Mouse (Mus musculus): ENCODE data around the gene Mbd5. TPM values are rescaled to one million over a fixed set of nuclear protein-coding genes. Genes with fewer than 3 reads are reported as not detected.

Gene Mbd5
- polyA plus RNA-seq, 2 experiments: 14.3 to 30.9 TPM

DNA sequence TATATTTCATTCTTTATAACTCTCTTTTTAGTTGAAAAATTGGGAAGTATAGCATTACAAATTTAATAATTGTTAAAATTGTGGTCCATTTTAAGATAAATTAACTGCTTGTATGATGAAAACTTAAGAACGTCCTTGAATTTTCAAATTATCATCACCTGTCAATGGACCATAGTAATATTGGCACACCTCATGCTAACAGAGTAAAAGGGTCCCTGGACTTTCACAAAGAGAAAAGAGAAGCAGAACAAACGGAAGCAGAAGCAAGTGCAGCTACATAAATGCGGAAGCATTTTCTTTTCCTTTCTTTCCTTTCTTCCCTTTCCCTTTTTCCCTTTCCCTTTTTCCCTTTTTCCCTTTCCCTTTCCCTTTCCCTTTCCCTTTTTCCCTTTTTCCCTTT is 41.0 kb downstream of the Mbd5 start:
- 86% methylated on average over 3 of the region's 3 CpGs for WGBS
- H3K9ac ChIP-seq (ENCODE audit: low read depth, low read length, severe bottlenecking): no peak overlapping the region
- no peak for ATAC-seq (ENCODE audit: low FRiP score, low read depth)

DNA sequence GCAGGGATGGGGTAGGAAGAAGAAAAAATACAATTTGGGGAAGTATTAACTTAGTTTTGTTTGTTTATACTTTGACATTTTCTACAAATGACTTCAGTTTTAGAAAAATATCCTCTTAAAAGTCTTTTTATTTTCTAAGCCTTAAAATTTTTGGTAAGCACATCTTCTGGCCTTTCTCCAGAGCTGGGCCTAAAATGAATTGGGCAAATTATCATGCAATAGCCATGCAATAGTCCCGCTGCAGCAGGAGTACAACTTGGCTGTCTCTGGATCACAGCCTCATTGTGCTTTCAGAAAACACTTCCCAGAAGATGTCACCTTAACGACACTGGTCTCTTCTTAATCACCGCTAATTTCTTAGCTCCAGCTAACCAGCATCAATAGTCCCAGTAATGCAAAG is 91.2 kb downstream of the Mbd5 start:
- no peaks in the 10 kb centered on the region for H3K27me3 ChIP-seq (ENCODE audit: control insufficient read depth, insufficient read depth, low read length)
- ATAC-seq (ENCODE audit: low FRiP score, low read depth) (no peak), DNase-seq (ENCODE audit: low spot score) (no peak)
- no peak overlapping the region for H3K27ac ChIP-seq (replicated peaks; ENCODE audit: low read depth, low read length)
- peaks cover 6% of the 10 kb centered on the region; the same call in 1 of the 2 replicates for H3K9me3 ChIP-seq (ENCODE audit: control insufficient read depth, low read length)
- H3K4me3 ChIP-seq (replicated peaks; ENCODE audit: low read length): no peak overlapping the region
- no peak overlapping the region for H3K9ac ChIP-seq (ENCODE audit: low read depth, low read length, severe bottlenecking)
- WGBS: 88% methylated on average over 3 of the region's 3 CpGs
- H3K4me2 ChIP-seq (replicated peaks; ENCODE audit: low read depth, low read length, severe bottlenecking): no peak overlapping the region
- TF ChIP-seq POLR2A (IDR thresholded peaks at IDR 0.05; ENCODE audit: borderline replicate concordance, extremely low read depth, insufficient read depth, insufficient read length): no peak
- no peaks in the 10 kb centered on the region for H3K4me1 ChIP-seq (ENCODE audit: control insufficient read depth, insufficient read depth, low read length)
- no peaks in the 10 kb centered on the region for H3K36me3 ChIP-seq (ENCODE audit: control insufficient read depth, insufficient read depth, low read length)

More for the DNA sequence above, 41.0 kb downstream of the Mbd5 start:
- no peak for TF ChIP-seq POLR2A (IDR thresholded peaks at IDR 0.05; ENCODE audit: borderline replicate concordance, extremely low read depth, insufficient read depth, insufficient read length)
- Histone ChIP-seq H3K9me3 (ENCODE audit: control insufficient read depth, low read length) (no peaks in the 10 kb centered on the region), H3K27me3 (ENCODE audit: control insufficient read depth, insufficient read depth, low read length) (no peaks in the 10 kb centered on the region), H3K36me3 (ENCODE audit: control insufficient read depth, insufficient read depth, low read length) (0 out of 2 replicates have a peak, but pooled peaks cover 6% of the 10 kb centered on the region), H3K4me2 (replicated peaks; ENCODE audit: low read depth, low read length, severe bottlenecking) (no peak overlapping the region), H3K4me1 (ENCODE audit: control insufficient read depth, insufficient read depth, low read length) (no peaks in the 10 kb centered on the region), H3K4me3 (replicated peaks; ENCODE audit: low read length) (no peak overlapping the region), H3K27ac (replicated peaks; ENCODE audit: low read depth, low read length) (no peak overlapping the region)
- DNase-seq (ENCODE audit: low spot score): no peak

DNA sequence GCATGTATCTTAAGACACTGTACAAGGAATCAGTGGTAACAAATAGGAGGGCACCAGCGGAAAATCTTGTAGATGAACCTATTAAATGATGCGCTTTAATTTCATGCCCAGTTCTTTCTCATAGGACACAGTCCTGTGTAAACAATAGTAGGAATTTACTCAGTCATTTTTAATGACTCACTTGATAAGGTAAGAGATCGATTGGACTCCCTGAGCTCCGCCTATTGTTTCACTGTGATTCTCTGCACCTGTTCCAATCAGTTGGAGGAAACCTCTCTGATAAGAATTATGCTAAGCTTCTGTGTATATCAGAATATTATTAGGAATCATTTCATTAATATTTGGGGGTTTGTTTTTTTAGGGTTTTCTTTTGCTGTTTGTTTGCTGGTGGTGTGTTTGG is 100.7 kb downstream of the Mbd5 start:
- no peak for TF ChIP-seq POLR2A (IDR thresholded peaks at IDR 0.05; ENCODE audit: borderline replicate concordance, extremely low read depth, insufficient read depth, insufficient read length)

GRCm38 (mm10) chr2:49067886-49068285 is 118.6 kb downstream of the Mbd5 start:
- no peak for TF ChIP-seq POLR2A (IDR thresholded peaks at IDR 0.05; ENCODE audit: borderline replicate concordance, extremely low read depth, insufficient read depth, insufficient read length)
- Histone ChIP-seq H3K9me3 (ENCODE audit: control insufficient read depth, low read length) (no peaks in the 10 kb centered on the region), H3K36me3 (ENCODE audit: control insufficient read depth, insufficient read depth, low read length) (no peaks in the 10 kb centered on the region), H3K4me1 (ENCODE audit: control insufficient read depth, insufficient read depth, low read length) (no peaks in the 10 kb centered on the region), H3K27ac (replicated peaks; ENCODE audit: low read depth, low read length) (no peak overlapping the region), H3K4me2 (replicated peaks; ENCODE audit: low read depth, low read length, severe bottlenecking) (no peak overlapping the region), H3K4me3 (replicated peaks; ENCODE audit: low read length) (no peak overlapping the region), H3K27me3 (ENCODE audit: control insufficient read depth, insufficient read depth, low read length) (no peaks in the 10 kb centered on the region), H3K9ac (ENCODE audit: low read depth, low read length, severe bottlenecking) (no peak overlapping the region)
- DNase-seq (ENCODE audit: low spot score): no peak
- no peak for ATAC-seq (ENCODE audit: low FRiP score, low read depth)

More for the DNA sequence above, 100.7 kb downstream of the Mbd5 start:
- no peak for DNase-seq (ENCODE audit: low spot score)
- H3K9me3 ChIP-seq (ENCODE audit: control insufficient read depth, low read length): no peaks in the 10 kb centered on the region
- H3K4me2 ChIP-seq (replicated peaks; ENCODE audit: low read depth, low read length, severe bottlenecking): no peak overlapping the region
- H3K4me1 ChIP-seq (ENCODE audit: control insufficient read depth, insufficient read depth, low read length): no peaks in the 10 kb centered on the region
- ATAC-seq (ENCODE audit: low FRiP score, low read depth): no peak
- WGBS: 92% methylated on average over 4 of the region's 4 CpGs
- no peak overlapping the region for H3K4me3 ChIP-seq (replicated peaks; ENCODE audit: low read length)
- H3K27me3 ChIP-seq (ENCODE audit: control insufficient read depth, insufficient read depth, low read length): no peaks in the 10 kb centered on the region
- no peak overlapping the region for H3K27ac ChIP-seq (replicated peaks; ENCODE audit: low read depth, low read length)
- H3K9ac ChIP-seq (ENCODE audit: low read depth, low read length, severe bottlenecking): no peak overlapping the region
- H3K36me3 ChIP-seq (ENCODE audit: control insufficient read depth, insufficient read depth, low read length): no peaks in the 10 kb centered on the region

DNA sequence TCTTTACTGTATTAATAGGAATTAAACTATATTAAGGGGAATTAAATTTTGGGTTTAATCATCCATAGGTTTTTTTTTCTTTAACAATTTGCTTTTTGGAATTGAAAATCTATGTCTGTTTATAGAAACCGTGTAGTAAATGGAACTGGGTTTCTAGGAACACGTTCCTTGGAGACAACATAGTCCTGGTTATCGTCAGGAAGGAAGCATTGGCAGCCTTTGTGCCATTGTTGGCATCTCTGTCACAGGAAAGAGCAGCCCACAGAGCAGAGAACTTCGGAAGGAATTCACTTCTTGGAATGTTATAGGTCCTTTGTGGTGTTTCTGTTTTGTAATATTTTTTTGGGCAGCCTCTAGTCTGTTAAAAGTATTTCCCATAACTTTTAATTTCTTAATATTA is 135.7 kb downstream of the Mbd5 start:
- 61% methylated on average over 4 of the region's 4 CpGs for WGBS
- Histone ChIP-seq H3K4me3 (replicated peaks; ENCODE audit: low read length) (no peak overlapping the region), H3K4me2 (replicated peaks; ENCODE audit: low read depth, low read length, severe bottlenecking) (no peak overlapping the region), H3K36me3 (ENCODE audit: control insufficient read depth, insufficient read depth, low read length) (no peaks in the 10 kb centered on the region), H3K9ac (ENCODE audit: low read depth, low read length, severe bottlenecking) (no peak overlapping the region), H3K27me3 (ENCODE audit: control insufficient read depth, insufficient read depth, low read length) (no peaks in the 10 kb centered on the region), H3K4me1 (ENCODE audit: control insufficient read depth, insufficient read depth, low read length) (no peaks in the 10 kb centered on the region), H3K9me3 (ENCODE audit: control insufficient read depth, low read length) (no peaks in the 10 kb centered on the region), H3K27ac (replicated peaks; ENCODE audit: low read depth, low read length) (no peak overlapping the region)
- DNase-seq (ENCODE audit: low spot score) (peak; percentile 9), ATAC-seq (ENCODE audit: low FRiP score, low read depth) (no peak)
- no peak for TF ChIP-seq POLR2A (IDR thresholded peaks at IDR 0.05; ENCODE audit: borderline replicate concordance, extremely low read depth, insufficient read depth, insufficient read length)

GRCm38 (mm10) chr2:49090771-49091170 is 141.5 kb downstream of the Mbd5 start:
- no peak for DNase-seq (ENCODE audit: low spot score)
- H3K4me2 ChIP-seq (replicated peaks; ENCODE audit: low read depth, low read length, severe bottlenecking): no peak overlapping the region
- no peak overlapping the region for H3K9ac ChIP-seq (ENCODE audit: low read depth, low read length, severe bottlenecking)
- H3K4me3 ChIP-seq (replicated peaks; ENCODE audit: low read length): no peak overlapping the region
- no peak for ATAC-seq (ENCODE audit: low FRiP score, low read depth)
- H3K27ac ChIP-seq (replicated peaks; ENCODE audit: low read depth, low read length): no peak overlapping the region
- H3K36me3 ChIP-seq (ENCODE audit: control insufficient read depth, insufficient read depth, low read length): no peaks in the 10 kb centered on the region
- H3K9me3 ChIP-seq (ENCODE audit: control insufficient read depth, low read length): no peaks in the 10 kb centered on the region
- WGBS: 92% methylated on average over 4 of the region's 4 CpGs
- H3K4me1 ChIP-seq (ENCODE audit: control insufficient read depth, insufficient read depth, low read length): no peaks in the 10 kb centered on the region
- H3K27me3 ChIP-seq (ENCODE audit: control insufficient read depth, insufficient read depth, low read length): no peaks in the 10 kb centered on the region
- TF ChIP-seq POLR2A (IDR thresholded peaks at IDR 0.05; ENCODE audit: borderline replicate concordance, extremely low read depth, insufficient read depth, insufficient read length): no peak

Data from limb, embryonic 14.5 days (tissue).